Mouse (Mus musculus): ENCODE measurements around the gene Cbx4.

- no peak for TF ChIP-seq POLR2A (IDR thresholded peaks at IDR 0.05; ENCODE audit: borderline replicate concordance, control insufficient read depth, low read depth, low read length)
- TF ChIP-seq CTCF (IDR thresholded peaks at IDR 0.05; ENCODE audit: control insufficient read depth, insufficient read depth, low read length), result no peak
Observed at GRCm38 (mm10) chr11:119080461-119081147, 5.4 kb downstream of the Cbx4 start.
